Mouse (Mus musculus) myocyte (in vitro differentiated cells): ENCODE results near the gene 1700025G04Rik.

ENCODE experiments used
- MYOD1 ChIP-seq, 3 experiments: IDR thresholded peaks; one replicate each; pipeline ENCODE4 v1.6.1; 2011; ENCODE audit warnings: control low read depth in 2 of 3, low read depth in 2 of 3, mild to moderate bottlenecking in 2 of 3, moderate library complexity in 1 of 3; ENCODE audit not compliant: insufficient read length in 2 of 3, control insufficient read depth in 1 of 3
- MYOG ChIP-seq, 3 experiments: IDR thresholded peaks; one replicate each; pipeline ENCODE4 v1.6.1; 2011; ENCODE audit warnings: control low read depth in 2 of 3, low read depth in 2 of 3, mild to moderate bottlenecking in 2 of 3; ENCODE audit not compliant: insufficient read length in 2 of 3, control insufficient read depth in 1 of 3, insufficient read depth in 1 of 3

- TF ChIP-seq MYOG (IDR thresholded peaks at IDR 0.05; ENCODE audit: control insufficient read depth in 1 of 3, insufficient read depth in 1 of 3, insufficient read length in 2 of 3, low read depth in 2 of 3) (no peak), MYOD1 (IDR thresholded peaks at IDR 0.05; ENCODE audit: control insufficient read depth in 1 of 3, insufficient read length in 2 of 3, low read depth in 2 of 3) (no peak)
These were observed 231.5 kb downstream of the 1700025G04Rik start for GRCm38 (mm10) chr1:151858474-151858873.
